Mouse (Mus musculus): ENCODE data around the gene Madd. TPM values are rescaled to one million over a fixed set of nuclear protein-coding genes. Genes with fewer than 3 reads are reported as not detected.
"Not testable (repeated sequence)": the region's sequence is repeated elsewhere in the genome, so short reads cannot be mapped to it uniquely, and the experiment has no call there.

Madd gene
- polyA plus RNA-seq, 1 experiment = 152 TPM

DNA sequence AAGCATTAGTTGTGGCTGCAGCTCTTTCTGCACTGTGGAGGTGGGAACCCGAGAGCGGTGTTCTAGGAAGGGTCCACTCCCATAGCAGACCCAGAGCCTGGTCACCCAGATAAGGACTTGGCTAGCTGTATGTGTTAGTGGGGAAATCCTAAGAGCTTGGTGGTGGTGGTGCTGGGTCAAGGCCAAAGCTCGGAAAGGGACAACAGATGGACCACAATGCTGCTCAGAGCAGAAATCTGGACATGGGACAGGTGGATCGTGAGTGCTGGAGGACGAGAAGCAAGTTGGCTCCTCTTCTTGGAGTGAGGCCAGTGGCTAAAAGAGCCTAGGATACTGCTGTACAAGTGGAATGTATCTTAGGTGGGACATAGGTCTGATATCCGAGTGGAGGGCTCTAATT lies 64.1 kb downstream of the Madd start:
- Histone ChIP-seq H3K4me1 (ENCODE audit: control insufficient read depth, insufficient read depth, low read length) (no peaks in the 10 kb centered on the region), H3K4me3 (ENCODE audit: insufficient read depth, low read length) (no peak overlapping the region), H3K27ac (ENCODE audit: insufficient read depth, low read length) (no peak overlapping the region)
- TF ChIP-seq POLR2A (IDR thresholded peaks at IDR 0.05; ENCODE audit: extremely low read depth, insufficient read depth, low read length) (no peak), CTCF (IDR thresholded peaks at IDR 0.05; ENCODE audit: extremely low read depth, insufficient read depth, low read length) (no peak)

DNA sequence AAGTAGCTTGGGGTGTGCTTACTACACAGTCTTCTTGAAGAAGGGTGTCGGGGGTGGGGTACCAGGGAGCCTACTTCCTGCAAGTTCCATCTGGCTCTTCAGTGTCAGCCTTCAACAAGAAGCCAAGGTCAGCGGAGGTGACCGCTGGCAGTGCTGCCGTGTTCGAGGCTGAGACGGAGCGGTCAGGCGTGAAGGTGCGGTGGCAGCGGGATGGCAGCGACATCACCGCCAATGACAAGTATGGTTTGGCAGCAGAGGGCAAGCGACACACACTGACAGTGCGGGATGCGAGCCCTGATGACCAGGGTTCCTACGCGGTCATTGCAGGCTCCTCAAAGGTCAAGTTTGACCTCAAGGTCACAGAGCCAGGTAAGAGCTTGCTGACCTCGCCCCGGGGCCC lies 64.6 kb downstream of the Madd start:
- Histone ChIP-seq H3K27ac (ENCODE audit: insufficient read depth, low read length) (no peak overlapping the region), H3K4me1 (ENCODE audit: control insufficient read depth, insufficient read depth, low read length) (no peaks in the 10 kb centered on the region), H3K4me3 (ENCODE audit: insufficient read depth, low read length) (no peak overlapping the region)
- TF ChIP-seq CTCF (IDR thresholded peaks at IDR 0.05; ENCODE audit: extremely low read depth, insufficient read depth, low read length) (no peak), POLR2A (IDR thresholded peaks at IDR 0.05; ENCODE audit: extremely low read depth, insufficient read depth, low read length) (no peak)

DNA sequence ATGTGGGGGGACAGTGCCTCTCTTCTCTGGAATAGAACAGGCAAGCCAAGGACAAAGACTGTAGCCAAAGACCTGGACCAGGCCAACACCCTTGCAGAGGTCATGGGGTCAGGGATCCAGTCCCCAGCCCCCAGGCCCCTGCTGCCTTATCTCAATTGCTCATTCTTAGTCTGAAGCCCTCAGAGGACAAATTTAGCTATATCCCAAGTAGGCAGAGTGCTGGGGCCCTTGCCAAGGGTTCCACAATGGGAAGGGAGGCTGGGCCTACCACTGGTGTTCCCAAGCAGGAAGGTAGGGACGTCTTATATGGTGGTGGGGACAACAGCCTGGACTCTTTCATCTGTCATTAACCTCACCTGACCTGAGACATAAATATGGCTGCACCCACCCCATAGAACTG lies 65.0 kb downstream of the Madd start:
- Histone ChIP-seq H3K4me1 (ENCODE audit: control insufficient read depth, insufficient read depth, low read length) (no peaks in the 10 kb centered on the region), H3K27ac (ENCODE audit: insufficient read depth, low read length) (no peak overlapping the region)

DNA sequence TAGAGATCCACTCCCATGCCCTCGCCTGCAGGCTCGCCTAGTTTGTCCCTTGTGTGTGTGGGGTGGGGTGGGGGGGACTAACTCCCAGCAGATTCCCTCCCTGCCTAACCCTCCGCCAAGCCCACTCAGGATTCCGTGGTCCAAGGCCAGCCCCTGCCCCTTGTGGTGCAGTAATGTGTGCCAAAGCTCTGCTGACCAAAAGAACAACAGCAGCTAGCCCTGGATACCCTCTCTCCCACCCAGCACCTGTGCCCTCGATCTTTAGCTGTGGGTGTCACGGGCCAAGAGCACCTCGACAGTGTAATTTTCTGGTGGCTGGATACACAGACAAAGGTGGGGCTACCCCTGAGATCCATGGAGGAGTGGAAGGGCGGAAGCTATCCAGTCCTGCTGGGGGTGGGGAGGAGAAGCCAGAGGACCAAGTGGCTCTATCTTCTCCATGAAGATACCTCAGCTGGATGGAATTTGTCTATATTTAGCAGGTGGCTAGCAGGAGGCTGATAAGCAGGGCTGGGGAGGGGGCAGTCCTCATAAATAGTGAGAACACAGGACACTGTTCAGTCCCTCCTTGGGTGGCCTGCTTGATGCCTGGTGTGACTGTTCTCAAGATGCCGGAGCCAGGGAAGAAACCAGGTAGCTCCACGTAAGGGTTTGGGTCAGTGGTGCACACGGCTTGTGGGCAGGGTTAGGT lies 65.9 kb downstream of the Madd start, which contains the start of gene Mybpc3:
Gene Mybpc3, plus strand, starts transcription at position 560 of the 691 bp plus-strand sequence.
- H3K27ac ChIP-seq (ENCODE audit: insufficient read depth, low read length) = no peak within 1 kb of the TSS
- no peak for TF ChIP-seq CTCF (IDR thresholded peaks at IDR 0.05; ENCODE audit: extremely low read depth, insufficient read depth, low read length)
- no peaks in the 10 kb centered on the region for H3K4me1 ChIP-seq (ENCODE audit: control insufficient read depth, insufficient read depth, low read length)
- no peak within 1 kb of the TSS for H3K4me3 ChIP-seq (ENCODE audit: insufficient read depth, low read length)

More for the DNA sequence above, 65.0 kb downstream of the Madd start:
- no peak for TF ChIP-seq POLR2A (IDR thresholded peaks at IDR 0.05; ENCODE audit: extremely low read depth, insufficient read depth, low read length)
- no peak for TF ChIP-seq CTCF (IDR thresholded peaks at IDR 0.05; ENCODE audit: extremely low read depth, insufficient read depth, low read length)
- H3K4me3 ChIP-seq (ENCODE audit: insufficient read depth, low read length) = no peak overlapping the region

DNA sequence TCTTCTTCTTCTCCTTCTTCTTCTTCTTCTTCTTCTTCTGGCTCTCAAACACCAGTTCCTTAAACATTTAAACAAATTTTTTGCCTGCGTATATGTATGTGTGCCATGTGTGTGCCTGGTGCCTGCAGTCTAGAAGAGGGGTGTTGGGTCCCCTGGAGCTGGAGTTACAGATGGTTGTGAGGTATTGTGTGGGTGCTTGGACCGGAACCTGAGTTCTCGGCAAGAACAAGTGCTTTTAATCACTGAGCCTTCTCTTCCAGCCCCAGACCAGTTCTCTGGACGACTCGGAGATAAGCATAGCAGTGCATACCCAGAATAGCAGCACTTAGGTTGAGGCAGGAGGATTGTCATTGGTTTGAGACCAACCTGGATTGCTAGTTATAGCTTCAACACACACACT lies 66.8 kb downstream of the Madd start:
- H3K27ac ChIP-seq (ENCODE audit: insufficient read depth, low read length) = no peak overlapping the region
- H3K4me3 ChIP-seq (ENCODE audit: insufficient read depth, low read length) = no peak overlapping the region
- H3K4me1 ChIP-seq (ENCODE audit: control insufficient read depth, insufficient read depth, low read length) = no peaks in the 10 kb centered on the region
- TF ChIP-seq CTCF (IDR thresholded peaks at IDR 0.05; ENCODE audit: extremely low read depth, insufficient read depth, low read length) = no peak
- TF ChIP-seq POLR2A (IDR thresholded peaks at IDR 0.05; ENCODE audit: extremely low read depth, insufficient read depth, low read length) = no peak

DNA sequence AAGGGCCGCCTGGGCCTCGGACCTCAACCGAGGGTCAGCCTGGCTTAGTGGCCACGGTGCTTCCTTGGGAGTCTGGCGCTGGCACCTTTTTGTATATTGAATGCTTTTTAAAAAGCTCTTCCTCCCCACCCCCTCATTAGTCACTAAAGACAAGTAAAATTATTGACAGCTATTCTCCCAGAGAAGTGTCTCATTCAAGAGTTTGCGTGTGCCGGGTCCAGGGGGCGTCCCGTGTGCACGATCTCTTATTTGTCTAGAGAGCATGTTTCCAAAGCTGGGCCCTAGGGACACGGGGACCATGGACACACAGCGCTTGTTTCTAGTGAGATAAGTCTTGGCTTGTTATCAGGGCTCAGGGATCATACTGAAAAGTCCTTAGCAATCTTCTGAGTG lies 68.1 kb downstream of the Madd start:
- Histone ChIP-seq H3K4me3 (ENCODE audit: insufficient read depth, low read length) (no peak overlapping the region), H3K4me1 (ENCODE audit: control insufficient read depth, insufficient read depth, low read length) (no peaks in the 10 kb centered on the region), H3K27ac (ENCODE audit: insufficient read depth, low read length) (no peak overlapping the region)
- TF ChIP-seq POLR2A (IDR thresholded peaks at IDR 0.05; ENCODE audit: extremely low read depth, insufficient read depth, low read length) = no peak
- no peak for TF ChIP-seq CTCF (IDR thresholded peaks at IDR 0.05; ENCODE audit: extremely low read depth, insufficient read depth, low read length)

DNA sequence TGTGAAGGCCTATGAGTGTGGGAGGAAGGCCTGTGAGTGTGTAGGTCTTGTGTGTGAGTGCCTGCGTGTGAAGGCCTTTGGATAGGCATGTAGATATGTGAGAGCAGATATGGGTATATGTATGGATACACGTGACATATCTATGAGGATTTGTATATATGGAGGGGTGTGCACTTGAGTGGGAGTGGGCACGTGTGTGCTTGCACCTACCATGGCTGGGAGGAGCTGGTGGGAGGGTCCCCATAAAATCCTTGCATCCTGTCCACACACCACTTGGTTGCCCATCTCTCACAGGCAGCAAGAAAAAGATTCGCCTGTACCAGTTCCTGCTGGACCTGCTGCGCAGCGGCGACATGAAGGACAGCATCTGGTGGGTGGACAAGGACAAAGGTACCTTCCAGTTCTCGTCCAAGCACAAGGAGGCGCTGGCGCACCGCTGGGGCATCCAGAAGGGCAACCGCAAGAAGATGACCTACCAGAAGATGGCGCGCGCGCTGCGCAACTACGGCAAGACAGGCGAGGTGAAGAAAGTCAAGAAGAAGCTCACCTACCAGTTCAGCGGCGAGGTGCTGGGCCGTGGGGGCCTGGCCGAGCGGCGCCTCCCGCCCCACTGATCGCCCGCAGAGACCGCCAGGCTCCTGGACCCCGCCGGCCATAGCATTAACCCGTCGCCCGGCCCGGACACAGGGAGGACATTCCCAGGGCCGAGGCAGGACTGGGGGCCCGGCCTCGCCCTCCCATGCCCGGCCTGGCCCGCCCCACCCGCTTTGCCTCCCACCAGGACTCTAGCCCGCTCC lies 68.7 kb downstream of the Madd start:
- TF ChIP-seq CTCF (IDR thresholded peaks at IDR 0.05; ENCODE audit: extremely low read depth, insufficient read depth, low read length) (peak; percentile 99), POLR2A (IDR thresholded peaks at IDR 0.05; ENCODE audit: extremely low read depth, insufficient read depth, low read length) (no peak)
- Histone ChIP-seq H3K27ac (ENCODE audit: insufficient read depth, low read length) (no peak overlapping the region), H3K4me1 (ENCODE audit: control insufficient read depth, insufficient read depth, low read length) (no peaks in the 10 kb centered on the region), H3K4me3 (ENCODE audit: insufficient read depth, low read length) (no peak overlapping the region)

DNA sequence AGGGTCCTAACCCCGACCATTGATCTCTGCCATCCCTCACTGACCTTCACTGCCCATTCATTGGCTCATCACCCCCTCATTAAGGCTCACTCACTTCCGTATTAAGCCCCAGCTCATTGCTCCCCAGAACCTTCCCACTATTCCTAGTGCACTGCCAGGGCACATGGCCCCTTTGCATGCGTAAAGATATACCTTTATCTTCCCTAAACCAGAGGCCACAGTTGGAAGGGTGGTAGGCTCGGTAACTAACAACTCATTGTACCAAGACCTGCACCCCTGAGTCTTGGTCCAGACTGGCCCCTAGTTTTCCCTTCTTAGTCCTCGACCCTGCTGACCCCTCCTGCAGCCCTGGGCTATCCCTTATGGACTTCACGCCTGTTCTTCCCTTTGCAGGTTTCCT lies 69.8 kb downstream of the Madd start:
- H3K4me3 ChIP-seq (ENCODE audit: insufficient read depth, low read length) = no peak overlapping the region
- no peaks in the 10 kb centered on the region for H3K4me1 ChIP-seq (ENCODE audit: control insufficient read depth, insufficient read depth, low read length)
- no peak overlapping the region for H3K27ac ChIP-seq (ENCODE audit: insufficient read depth, low read length)
- TF ChIP-seq CTCF (IDR thresholded peaks at IDR 0.05; ENCODE audit: extremely low read depth, insufficient read depth, low read length) (no peak), POLR2A (IDR thresholded peaks at IDR 0.05; ENCODE audit: extremely low read depth, insufficient read depth, low read length) (no peak)

DNA sequence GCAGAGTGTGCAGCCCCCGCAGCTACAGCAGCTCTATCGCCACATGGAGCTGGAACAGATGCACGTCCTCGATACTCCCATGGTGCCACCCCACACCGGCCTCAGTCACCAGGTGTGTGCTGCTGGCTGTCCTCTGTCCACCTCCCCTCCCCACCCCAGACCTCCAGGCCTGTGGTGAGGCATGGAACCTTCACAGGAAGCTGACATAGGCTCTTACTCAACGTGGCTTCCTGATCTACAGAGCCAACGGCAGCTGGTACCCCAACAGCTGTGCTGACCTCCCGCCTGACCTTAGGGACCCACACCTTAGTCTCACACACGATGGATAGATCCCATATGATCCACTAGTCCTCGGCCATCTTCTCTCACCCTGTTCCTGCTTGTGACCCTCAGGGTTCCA lies 70.3 kb downstream of the Madd start:
- no peak for TF ChIP-seq CTCF (IDR thresholded peaks at IDR 0.05; ENCODE audit: extremely low read depth, insufficient read depth, low read length)
- no peak for TF ChIP-seq POLR2A (IDR thresholded peaks at IDR 0.05; ENCODE audit: extremely low read depth, insufficient read depth, low read length)
- Histone ChIP-seq H3K4me1 (ENCODE audit: control insufficient read depth, insufficient read depth, low read length) (no peaks in the 10 kb centered on the region), H3K27ac (ENCODE audit: insufficient read depth, low read length) (no peak overlapping the region), H3K4me3 (ENCODE audit: insufficient read depth, low read length) (no peak overlapping the region)

DNA sequence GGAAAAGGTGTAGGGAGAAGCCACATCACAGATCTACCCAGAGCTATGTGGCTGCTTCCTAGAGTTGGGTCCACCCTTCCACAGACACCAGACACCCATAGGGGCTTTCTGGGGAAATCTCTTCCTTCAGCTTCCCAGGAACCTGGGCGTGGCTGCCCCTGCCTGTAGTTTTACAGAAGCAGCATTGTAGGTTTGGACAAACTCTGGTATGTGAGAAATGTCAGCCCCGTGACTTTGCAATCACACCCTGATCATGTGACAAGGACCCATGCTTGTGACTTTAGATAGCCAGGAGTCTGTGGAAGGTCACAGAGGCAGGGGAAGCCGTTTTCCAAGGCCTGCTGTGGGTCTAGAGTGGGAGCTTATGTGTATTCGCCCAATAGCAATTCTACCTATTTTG lies 71.1 kb downstream of the Madd start:
- no peak overlapping the region for H3K4me3 ChIP-seq (ENCODE audit: insufficient read depth, low read length)
- no peak for TF ChIP-seq CTCF (IDR thresholded peaks at IDR 0.05; ENCODE audit: extremely low read depth, insufficient read depth, low read length)
- no peak for TF ChIP-seq POLR2A (IDR thresholded peaks at IDR 0.05; ENCODE audit: extremely low read depth, insufficient read depth, low read length)
- H3K27ac ChIP-seq (ENCODE audit: insufficient read depth, low read length) = no peak overlapping the region
- H3K4me1 ChIP-seq (ENCODE audit: control insufficient read depth, insufficient read depth, low read length) = no peaks in the 10 kb centered on the region

DNA sequence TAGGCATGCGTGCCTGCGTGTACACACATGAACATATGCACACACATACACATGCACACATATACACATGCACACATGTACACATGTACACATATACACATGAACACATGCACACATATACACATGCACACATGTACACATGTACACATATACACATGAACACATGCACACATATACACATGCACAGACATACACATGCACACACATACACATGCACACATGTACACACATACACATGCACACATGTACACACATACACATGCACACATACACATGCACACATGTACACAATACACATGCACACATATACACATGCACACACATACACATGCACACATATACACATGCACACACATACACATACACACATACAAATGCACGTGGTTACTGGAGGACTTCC lies 71.8 kb downstream of the Madd start:
- H3K4me1 ChIP-seq (ENCODE audit: control insufficient read depth, insufficient read depth, low read length); H3K27ac ChIP-seq (ENCODE audit: insufficient read depth, low read length): not testable (repeated sequence)

More for the DNA sequence above, 71.8 kb downstream of the Madd start:
- H3K4me3 ChIP-seq (ENCODE audit: insufficient read depth, low read length) = not testable (repeated sequence)

Data from cortical plate, adult 2 months (tissue).